Mouse (Mus musculus): ENCODE data around the gene Mettl27.

Mettl27 gene

DNA sequence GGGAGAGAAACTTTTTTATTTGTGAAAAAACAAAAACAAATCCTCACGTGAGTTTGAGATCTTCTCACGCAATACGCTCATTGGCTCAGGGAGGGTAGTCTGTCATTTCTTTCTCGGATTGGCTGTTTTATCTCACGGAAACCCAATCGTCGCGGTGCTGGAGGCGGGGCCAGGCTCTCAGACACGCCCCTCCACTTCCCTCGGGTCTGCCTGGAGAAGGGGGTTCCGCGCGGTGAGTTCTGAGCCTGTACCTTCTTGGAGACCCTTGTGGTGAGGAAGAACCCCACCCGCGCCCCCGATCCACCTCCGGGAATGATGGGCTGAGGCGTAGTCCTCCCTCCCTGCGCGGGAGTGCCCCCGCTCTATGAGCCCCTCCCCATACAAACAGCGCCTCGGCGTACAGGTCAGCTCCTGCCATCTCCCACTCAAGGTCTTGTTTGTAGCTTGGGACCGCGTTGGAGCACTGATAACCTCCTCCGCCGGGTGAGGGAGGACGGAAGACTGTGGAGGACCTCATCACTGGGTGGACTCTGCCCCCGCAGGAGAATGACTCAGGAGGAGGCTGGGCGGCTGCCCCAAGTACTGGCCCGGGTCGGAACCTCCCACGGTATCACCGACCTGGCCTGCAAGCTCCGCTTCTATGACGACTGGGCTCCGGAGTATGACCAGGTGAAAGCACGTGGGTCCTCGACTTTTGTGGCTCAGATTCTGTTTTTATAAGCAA, at the start of gene Mettl27:
Gene Mettl27, plus strand, starts transcription at position 190 of the 724 bp plus-strand sequence.
- peak; percentile 94 for DNase-seq

DNA sequence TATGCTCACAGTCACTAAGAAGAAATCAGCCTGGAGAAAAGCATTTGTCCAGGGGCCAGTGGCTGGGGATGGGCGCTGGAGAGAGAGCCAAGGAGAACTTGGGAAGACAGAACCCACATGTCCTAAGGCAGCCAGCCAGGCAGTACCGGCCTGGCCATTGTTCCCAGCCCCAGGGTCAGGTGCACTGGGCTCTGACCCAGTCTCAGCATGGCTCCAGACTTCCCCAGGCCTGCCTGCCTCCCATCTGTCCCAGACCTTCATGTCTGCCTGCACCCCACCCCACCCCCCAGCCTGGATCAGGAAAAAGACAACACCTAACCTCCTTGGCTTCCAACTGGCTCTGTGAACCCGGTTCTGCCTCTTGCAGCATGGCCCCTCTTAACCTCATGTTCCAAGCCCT, 49.1 kb upstream of the Mettl27 start:
- DNase-seq: no peak

DNA sequence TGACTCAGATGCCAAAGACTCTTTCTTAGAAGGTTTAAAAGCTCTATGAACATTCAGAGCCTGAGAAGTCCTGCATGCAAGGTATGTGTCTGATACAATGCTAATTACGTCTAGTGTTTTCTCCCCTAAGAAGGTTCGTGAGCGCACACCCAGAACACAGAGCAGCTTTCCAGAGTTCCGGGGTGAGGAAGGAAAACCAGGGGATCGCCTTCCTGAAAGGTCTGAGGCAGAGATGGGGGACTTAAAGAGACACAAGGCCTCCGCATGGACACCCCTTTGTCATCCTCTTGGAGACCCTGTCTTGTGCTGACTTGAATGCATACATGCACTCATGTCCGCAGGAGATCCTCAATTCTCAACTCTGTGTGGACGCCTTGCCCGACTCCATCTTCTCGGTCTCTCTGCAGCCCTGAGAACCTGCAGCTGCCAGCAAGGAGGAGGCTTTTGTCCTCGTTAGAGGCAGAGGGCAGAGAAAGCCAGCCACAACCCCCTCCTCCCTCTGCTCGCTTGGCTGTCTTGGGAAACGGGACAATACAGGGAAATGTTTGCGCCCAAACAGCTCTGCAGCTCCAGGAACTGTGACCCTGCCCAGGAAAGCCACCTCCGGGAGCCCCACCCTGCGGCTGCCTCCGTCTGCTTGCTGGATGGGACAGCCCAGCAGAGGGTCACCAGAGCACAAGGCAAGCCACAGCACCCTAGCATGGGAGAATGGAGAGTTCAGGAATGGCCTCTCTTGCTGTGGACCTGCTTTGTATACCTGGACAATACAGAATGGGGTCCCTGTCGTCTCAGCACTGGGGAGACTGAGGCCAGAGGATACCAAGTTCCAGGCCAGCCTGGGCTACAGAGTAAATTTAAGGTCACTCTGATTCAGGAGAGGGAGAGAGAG, 44.5 kb upstream of the Mettl27 start:
- peak; percentile 83 for DNase-seq

DNA sequence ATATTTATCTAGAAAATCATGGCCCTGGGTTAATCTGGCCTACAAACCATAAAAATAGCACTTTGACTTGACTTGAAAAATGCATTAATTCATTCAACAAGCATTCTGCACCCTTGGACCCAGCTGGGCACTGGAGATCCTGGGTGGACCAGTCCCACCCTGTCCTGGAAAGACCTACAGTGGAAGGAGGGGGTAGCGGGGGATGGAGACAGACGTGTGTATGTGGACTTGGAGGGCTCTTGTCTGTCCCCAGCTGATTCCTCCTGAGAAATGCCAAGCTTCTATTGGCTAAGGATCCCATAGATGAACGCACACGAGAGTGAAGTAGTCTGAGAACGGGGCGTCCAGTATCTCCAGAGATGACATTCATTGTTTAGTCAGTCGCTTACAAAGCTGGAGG, 43.7 kb upstream of the Mettl27 start:
- no peak for DNase-seq

DNA sequence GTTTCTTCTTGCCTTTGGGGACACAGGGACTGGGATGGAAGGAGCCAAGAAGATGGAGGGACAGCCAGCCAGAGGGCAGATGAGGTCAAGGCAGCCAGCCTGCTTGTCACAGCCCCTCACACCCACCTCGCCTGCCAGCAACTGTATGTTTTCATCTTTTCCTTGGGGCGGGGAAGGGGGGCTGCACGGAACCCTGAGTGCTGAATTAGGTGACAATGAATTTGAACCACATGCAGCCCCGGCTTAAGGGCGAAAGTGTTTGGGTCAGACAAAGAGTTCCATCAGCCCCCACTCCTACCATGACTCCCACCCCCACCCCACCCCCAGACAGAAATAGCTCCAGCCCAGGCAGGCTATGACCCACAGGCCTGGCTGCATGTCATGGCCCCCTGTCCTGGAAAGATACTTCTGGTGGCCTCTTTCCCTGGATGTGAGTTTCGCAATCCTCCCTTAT, 41.5 kb upstream of the Mettl27 start:
- DNase-seq: peak; percentile 43

DNA sequence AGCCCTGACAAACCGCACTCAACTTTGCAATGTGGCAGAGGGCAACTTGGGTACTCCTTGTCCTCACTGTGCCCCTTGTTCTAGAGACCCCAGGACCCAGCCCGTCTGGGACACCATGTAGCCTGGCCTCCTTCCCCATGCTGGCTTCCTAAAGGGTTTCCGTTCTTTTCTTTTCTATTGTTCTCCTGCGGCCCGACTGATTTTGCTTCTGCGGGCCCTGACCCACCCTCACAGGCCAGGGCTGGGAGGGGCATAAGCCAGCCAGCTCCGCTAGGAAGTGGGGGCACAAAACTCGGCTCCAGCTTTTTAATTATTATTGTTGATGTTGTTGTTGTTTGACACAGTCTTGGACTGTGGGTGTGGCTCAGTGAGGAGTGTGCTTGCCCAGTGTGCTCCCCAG, 40.6 kb upstream of the Mettl27 start:
- peak; percentile 47 for DNase-seq

DNA sequence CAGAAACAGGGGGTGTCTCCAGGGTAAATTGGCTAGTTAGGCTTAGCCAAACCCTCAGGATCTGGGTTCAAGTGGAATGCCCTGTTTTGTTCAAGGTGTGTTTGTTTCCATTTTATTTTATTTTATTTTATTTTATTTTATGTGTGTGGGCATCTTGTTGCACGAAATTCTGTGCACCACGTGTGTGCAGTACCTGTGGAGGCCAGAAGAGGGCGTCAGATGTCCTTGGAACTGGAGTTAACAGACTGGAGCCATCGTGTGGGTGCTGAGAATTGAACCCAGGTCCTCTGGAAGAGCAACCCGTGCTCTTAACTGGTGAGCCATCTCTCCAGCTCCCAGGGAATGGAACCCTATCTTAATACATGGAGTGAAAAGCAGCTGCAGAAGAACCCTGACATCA, 39.5 kb upstream of the Mettl27 start:
- no peak for DNase-seq

DNA sequence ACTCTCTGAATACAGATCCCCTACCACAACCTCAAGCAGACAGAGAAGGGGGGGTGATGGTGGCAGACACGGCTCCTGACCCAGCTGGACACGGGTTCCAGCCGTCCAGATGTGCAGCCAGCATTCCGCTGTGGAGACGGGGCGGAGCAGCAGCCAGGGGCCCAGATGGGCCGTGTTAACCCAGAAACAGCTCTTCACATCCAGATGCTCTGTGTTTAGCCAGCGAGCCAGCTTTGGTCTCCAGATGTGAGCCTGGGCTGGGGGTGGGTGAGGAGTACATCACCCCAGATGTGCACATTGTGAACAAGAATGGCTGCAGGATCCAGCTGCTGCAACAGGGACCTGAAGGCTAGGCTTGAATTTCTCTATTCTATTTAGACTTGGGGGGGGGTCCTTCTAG, 36.9 kb upstream of the Mettl27 start:
- peak; percentile 19 for DNase-seq

DNA sequence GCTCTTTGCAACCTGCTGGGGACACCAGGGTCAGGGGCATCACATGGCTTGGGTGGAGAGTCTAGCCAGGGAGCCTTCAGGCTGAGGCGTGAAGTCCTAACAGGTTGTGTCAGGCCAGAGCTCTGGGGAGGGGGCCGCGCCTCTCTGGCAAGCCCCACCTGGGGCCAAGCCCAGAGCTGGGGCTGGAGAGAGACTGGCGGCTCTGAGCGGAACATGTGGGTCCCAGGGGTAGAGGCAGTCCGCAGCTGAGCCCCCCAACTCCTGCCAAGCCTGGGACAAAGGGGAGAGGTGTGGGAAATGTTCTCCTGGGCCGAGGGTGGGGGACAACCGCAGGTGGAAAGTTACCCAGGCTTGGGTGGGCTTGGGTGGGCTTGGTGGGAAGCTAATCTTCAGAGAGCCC, 35.2 kb upstream of the Mettl27 start:
- no peak for DNase-seq

DNA sequence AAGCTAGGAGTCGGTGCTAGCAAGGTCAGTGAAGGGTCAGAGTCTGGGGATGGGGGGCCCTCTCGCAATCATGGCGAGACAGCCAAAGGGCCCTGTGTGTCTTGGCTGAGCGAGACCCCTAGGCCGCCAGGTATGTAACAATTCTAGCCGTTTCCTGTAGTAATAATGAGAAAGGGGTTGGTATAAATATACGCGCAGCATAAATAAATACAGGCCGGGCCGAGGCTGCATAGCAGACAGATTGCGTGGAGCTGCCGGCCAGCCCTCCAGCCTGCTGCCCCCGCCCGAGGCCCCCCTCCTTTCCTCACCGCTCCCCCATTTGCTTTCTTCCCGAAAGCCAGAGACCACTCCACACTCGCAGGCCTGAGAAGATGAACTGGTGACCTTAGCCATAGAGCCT, 34.6 kb upstream of the Mettl27 start:
- no peak for DNase-seq

DNA sequence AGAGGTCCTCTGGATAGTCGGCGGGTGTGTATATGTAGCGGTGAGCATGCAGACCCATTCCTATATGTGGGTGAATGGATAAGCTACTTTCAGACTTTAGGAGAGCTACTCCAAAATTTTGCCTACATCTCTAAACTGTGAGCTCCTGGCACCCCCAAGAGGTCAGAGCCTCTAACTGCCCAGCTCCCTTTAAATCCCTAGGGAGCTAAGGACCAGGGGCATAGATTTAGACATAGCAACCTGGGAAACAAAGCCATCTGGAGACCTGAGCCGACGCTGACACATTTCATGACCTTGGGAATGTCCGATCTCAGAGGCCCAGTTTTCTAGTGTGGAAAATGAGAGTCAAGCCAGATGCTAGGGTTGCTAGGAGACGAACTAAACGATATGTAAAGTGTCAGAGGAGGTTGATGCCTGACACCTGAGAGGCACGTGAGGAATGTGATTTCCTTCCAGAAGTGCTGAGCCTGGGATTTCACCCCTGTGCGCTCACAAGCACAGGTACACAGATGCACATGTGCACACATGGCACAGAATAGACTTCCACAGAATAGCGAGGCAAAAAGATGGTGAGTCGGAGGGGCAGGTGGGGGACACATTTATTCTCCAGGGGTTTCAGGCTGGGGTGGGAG, 31.0 kb upstream of the Mettl27 start:
- peak; percentile 61 for DNase-seq

DNA sequence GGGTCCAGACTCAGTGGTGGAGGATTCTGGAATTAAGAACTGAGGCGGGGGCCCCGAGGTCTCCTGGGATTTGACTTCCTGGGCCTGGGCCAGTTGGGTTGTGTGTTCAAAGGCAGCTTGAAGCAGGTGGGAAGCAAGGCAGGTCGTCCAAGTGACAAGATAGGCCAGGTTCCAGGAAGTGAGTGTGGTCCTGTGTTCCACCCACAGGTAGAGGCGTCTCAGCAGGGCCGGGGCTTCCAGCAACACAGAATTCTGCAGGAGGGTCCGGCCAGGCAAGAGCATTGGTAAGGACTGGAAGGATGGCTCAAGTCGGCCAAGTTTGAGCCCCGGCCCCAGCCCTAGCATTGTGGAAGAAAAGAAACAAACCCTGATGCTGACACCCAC, 30.5 kb upstream of the Mettl27 start:
- no peak for DNase-seq

DNA sequence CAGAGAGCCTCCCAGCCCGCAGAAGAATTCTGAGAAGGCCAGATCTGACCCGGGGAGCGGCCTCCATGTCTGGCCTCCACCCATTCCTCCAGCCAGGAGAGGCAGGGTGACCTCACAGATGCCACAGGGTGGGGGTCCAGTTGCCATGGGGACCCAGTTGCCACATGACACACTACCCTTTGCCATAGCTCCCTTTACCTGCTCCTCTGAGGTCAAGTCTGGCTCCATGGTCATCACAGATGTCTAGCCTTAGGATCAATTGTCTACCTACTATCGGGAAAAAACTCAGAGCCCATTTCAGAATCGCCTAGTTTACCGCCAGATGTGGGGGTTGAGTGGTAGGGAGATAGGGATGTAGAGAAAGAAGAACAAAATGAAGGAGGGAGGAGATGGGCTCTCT, 25.5 kb upstream of the Mettl27 start, which contains the start of gene Tmem270:
Gene Tmem270, minus strand, starts transcription at position 101 of the 400 bp plus-strand sequence.
- no peak for DNase-seq

DNA sequence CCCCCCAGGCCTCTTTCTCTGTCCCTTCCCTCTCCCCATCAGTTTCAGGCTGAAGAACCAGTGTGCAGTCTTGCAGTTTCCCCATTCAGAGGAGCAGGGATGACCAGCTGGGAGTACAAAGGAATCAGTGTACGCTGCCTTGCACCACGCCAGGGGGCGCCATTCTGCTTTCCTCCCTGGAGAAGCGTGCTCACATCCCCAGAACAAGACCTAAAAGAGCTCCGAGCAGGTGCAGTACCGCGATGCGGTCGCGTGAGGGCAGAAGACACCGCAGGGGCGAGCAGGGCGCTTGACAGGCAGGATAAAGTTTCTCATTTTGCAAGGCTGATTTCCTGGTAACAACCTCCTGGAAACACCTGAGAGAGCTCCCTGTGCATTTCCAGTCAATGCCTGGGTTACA, 25.0 kb upstream of the Mettl27 start:
- peak; percentile 94 for DNase-seq

DNA sequence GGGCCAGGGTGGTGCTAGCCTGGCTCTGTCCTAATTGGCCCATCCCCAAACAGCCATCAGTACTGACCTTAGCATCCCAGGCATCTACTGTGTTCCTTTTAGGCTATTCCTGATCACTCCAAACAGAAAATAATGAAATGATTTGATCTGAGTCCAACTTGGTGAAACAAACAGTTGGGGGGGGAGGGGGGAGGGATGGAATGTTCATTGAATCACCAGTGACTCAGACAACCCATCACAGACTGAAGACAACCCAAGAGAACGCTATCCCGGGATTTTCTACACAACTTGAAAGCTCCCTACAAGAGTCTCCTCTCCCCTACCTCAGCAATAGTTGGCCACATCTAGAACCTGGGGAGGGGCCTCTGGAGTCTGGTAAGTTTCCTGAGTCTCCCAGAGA, 20.3 kb upstream of the Mettl27 start:
- no peak for DNase-seq

DNA sequence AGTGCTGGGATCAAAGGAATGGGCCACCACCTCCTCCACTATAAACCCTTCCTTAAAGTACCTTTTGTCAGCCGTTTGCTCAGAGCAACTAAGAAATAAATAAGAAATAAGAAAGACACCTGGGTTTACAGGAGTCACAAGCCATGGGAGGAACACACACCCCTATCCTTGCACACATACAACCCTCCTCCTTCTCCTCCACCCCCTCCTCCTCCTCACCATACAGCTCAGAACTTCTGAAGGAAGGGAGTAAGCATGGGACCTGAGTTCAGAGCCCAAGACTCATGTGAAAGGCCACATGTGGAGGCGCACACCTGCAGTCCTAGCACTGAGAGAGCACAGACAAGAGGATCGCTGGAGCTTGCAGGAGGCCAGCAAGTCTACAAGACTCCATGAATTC, 18.8 kb upstream of the Mettl27 start:
- DNase-seq: no peak

DNA sequence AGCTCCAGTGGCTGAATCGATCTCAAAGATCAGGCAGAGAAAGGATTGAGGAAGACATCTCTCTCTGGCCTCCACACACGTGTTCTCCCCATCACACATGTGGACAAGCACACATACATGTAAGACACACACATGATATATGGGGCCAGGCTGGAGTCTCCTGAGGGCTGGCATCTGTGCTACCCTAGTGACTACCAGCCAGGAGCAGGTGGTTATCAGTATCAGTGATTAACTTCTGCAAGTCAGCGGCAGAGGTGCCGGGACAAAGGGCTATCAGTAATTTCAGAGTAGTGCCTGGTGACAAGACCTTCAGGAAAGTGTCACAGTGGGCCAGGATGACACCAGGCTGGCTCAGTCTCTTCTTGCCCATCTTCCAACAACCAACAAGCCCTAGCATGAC, 18.4 kb upstream of the Mettl27 start:
- DNase-seq: no peak

DNA sequence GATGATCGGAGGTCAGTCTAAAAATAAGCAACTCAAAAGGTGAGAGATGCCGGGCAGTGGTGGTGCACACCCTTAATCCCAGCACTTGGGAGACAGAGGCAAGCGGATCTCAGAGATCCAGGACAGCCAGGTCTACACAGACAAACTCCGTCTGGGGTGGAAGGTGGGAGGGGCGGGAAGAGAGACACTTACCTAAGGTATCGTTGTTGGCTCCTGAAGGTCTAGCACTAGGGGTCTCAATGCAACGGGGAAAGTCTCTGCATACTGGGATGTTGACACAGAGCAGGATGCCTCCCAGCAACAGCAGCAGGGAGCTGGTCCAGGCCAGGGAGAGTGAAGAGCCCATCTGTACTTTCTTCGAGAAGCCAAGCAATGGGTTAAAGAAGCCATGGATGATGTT, 17.7 kb upstream of the Mettl27 start:
- DNase-seq: no peak

DNA sequence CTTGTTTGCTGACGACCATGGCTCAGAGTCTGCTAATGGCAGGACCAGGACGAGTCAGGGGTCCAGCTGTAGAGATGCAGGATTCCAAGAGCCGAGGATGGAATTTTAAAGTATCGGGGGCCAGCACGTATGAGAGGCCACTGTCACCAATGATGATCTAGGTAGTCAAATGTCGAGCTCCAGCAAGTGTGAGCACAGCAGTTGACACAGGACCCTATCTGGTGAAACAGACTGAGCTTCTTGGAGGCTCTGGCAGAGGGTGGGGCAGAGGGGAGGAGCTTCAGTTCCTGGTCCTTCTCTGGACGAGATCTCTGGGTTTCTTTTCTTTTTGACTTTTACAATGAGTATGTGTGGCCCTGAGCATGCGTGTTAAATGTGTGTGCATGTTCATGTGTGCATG, 16.9 kb upstream of the Mettl27 start, which contains the start of gene Cldn13:
Gene Cldn13, minus strand, starts transcription at position 216 of the 400 bp plus-strand sequence.
- DNase-seq: no peak

DNA sequence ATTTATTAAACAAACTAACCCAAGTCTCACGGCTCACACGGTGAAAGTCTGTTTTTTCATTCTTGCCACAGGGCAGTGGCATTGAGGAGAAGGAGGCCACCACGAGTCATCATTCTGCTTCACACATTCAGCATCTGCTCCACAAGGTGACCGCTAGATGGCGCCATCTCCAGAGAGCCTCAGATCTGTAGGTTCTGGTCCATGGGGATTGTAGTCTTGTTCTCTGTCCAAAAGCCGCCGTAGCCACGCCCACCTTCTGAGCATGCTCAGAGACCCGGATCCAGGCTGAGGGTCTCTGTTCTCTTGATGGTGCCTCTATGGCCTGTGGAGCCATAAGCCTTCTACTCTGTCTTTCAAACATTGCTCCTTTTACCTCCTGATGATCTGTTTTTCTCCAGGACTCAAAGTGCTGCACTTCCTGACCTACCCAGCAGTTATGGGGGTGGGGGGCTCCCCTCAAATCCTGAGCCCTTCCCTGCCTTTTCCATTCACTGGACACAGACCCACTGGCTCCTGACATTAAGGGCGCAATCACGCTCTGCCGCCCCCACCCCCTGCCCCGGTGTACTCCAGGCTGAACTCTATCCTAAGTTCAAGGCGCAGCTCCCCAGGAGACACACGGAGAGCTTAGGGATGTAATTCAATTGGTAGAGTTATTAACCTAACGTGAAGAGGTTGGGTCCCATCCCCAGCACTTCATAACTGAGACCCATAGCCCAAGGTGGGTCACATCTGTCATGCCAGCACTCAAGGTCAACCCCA, 13.9 kb upstream of the Mettl27 start:
- peak; percentile 72 for DNase-seq

DNA sequence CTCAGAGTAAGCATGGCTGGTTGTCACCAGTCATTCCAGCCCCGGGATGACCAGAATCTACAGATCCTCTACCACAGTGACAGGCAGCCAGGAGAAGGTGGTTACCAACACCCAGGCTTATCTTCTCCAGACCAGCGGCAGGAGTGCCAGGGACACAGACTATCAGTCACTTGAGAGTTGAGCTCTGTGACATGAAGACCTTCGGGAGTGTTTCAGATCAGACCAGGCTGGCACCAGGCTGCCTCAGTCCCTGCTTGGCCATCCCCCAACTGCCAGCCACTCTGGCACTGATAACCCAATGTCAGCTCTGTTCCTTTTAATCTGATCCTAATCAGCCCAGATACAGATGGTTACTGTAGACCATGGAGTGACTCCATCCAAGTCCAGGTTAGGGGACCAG, 13.1 kb upstream of the Mettl27 start:
- no peak for DNase-seq

DNA sequence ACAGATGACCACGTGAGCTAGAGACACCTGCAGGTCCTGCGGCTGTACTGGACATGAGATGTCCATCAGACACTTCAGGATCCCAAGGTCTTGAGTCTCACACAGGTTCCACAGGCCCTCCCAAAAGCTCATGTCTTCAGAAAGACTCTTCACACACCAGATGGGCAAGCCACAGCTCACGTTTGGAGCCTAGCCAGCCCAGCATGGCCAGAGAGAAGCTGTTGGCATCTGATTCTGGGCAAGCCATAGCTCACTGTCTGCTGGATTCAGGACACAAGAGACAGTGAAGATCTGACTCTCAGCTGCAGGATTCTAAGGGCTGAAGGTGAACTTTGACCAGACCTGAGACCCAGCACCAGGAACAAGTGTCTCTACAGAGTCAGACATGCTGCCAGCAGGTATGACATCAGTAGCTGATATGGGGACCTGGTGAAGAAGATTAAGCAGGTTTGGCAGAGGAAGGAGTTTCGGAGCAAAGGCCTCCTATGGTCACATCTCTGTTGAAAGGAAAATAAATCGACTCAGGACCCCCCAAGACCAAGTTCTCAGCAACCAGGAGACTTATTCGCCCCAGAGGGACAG, 12.0 kb upstream of the Mettl27 start:
- DNase-seq: no peak
